Mouse (Mus musculus): ENCODE results near the gene Nr1d1.

DNA sequence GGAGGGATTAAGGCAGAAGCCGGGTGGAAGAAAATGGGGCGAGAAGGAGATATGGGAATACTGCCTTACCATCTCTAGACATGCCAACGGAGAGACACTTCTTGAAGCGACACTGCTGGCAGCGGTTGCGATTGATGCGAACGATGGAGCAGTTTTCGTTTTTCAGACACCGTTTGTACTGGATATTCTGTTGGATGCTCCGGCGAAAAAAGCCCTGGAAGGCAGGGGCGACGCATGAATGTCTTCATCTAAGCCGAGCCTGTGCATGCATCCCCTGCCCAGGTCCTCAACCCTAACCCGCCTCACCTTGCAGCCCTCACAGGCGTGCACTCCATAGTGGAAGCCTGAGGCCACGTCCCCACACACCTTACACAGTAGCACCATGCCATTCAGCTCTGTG lies 4.0 kb downstream of the Nr1d1 start:
- TF ChIP-seq POLR2A (IDR thresholded peaks at IDR 0.05; ENCODE audit: extremely low read depth, insufficient read depth, low read length) (no peak; the same call in 1 of the 2 replicates), CTCF (IDR thresholded peaks at IDR 0.05; ENCODE audit: extremely low read depth, insufficient read depth, low read length) (no peak)
